Comparison of ENCODE assay signal across 26 mouse cellular contexts in the genomic region with DNA sequence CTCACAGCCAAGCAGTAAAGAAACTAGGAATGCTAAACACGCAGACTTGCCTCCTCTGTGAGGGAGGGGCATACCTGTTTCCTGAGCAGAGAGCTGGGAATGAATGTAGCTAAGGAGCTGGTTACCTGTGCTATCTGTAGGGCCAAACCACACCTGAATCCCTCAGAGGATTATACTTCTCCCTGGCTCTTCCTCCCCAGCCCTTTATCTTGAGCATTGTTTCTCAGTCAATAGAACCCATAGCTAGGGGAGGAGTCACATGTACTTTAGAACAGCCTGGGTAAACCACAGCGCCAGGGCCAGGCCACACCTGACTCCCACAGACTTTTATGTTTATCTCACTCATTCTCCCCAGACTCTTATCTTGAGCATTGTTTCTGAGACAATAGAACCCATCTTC. TPM values are rescaled to one million over a fixed set of nuclear protein-coding genes. Genes with fewer than 3 reads are reported as not detected.
A peak's percentile ranks its signal among the peaks of the same experiment; 100 is the strongest.
DNase-seq lines count a peak whose midpoint lies in the region; ATAC-seq and TF ChIP-seq lines count a peak whose summit lies in the region.
"Had no signal": no experiment of that assay in that cellular context is flagged by ENCODE, and none has a peak within 500 bp of the region (broad histone marks: within the 10 kb centered on the region; RNA-seq: fewer than 3 reads in every experiment).

No protein-coding gene starts in this region.

- H3K27me3 ChIP-seq in intestine, embryonic 16.5 days (replicated peaks; ENCODE audit: control insufficient read depth, insufficient read depth, low read length) = no peaks in the 10 kb centered on the region
- no peaks in the 10 kb centered on the region for H3K27me3 ChIP-seq in stomach, embryonic 16.5 days (ENCODE audit: control insufficient read depth, insufficient read depth, low read length)
- H3K27me3 ChIP-seq: embryonic facial prominence, embryonic 15.5 days; forebrain, embryonic 13.5 days; hindbrain, embryonic 12.5 days; limb, embryonic 12.5 days; liver, embryonic 15.5 days; midbrain, embryonic 15.5 days had no signal

- intact Hi-C loops in left cerebral cortex, adult 2 months (cut with DNase I) = no loop called here

- 35% methylated on average over 2 of the region's 2 CpGs for WGBS in intestine, embryonic 16.5 days
- WGBS in stomach, embryonic 16.5 days = 36% methylated on average over 2 of the region's 2 CpGs

- no peaks in the 10 kb centered on the region for H3K36me3 ChIP-seq in intestine, embryonic 16.5 days (ENCODE audit: control insufficient read depth, insufficient read depth, low read length)
- no peaks in the 10 kb centered on the region for H3K36me3 ChIP-seq in stomach, embryonic 16.5 days (ENCODE audit: control insufficient read depth, insufficient read depth, low read length)
- H3K36me3 ChIP-seq: embryonic facial prominence, embryonic 10.5 days; embryonic facial prominence, embryonic 15.5 days; heart, embryonic 10.5 days; hindbrain, embryonic 12.5 days; limb, embryonic 12.5 days; liver, embryonic 15.5 days; midbrain, embryonic 10.5 days; midbrain, embryonic 15.5 days had no signal

- H3K9me3 ChIP-seq in intestine, embryonic 16.5 days (ENCODE audit: control insufficient read depth, low read length) = no peaks in the 10 kb centered on the region
- 0 out of 2 replicates have a peak, but pooled peaks cover 3% of the 10 kb centered on the region for H3K9me3 ChIP-seq in stomach, embryonic 16.5 days (replicated peaks; ENCODE audit: control insufficient read depth, low read length)
- H3K9me3 ChIP-seq: embryonic facial prominence, embryonic 15.5 days; heart, embryonic 10.5 days; hindbrain, embryonic 12.5 days; limb, embryonic 12.5 days; liver, embryonic 15.5 days; midbrain, embryonic 15.5 days had no signal

- no peak overlapping the region for H3K4me3 ChIP-seq in intestine, embryonic 16.5 days (ENCODE audit: low read length)
- no peak overlapping the region for H3K4me3 ChIP-seq in stomach, embryonic 16.5 days (replicated peaks; ENCODE audit: low read length)
- no peak overlapping the region for H3K4me3 ChIP-seq in left cerebral cortex, adult 2 months
- H3K4me3 ChIP-seq: embryonic facial prominence, embryonic 10.5 days; embryonic facial prominence, embryonic 15.5 days; forebrain, embryonic 13.5 days; heart, embryonic 10.5 days; hindbrain, embryonic 12.5 days; limb, embryonic 12.5 days; liver, embryonic 15.5 days; midbrain, embryonic 10.5 days; midbrain, embryonic 15.5 days had no signal

- DNase-seq in thymus, postnatal 14 days = peak; percentile 12
- DNase-seq in thymus, postnatal 10 days (ENCODE audit: low spot score in 2 of 2) = no peak
- peak; percentile 20 for DNase-seq in ZHBTc4 (ENCODE audit: low read depth, low spot score)
- DNase-seq in left cerebral cortex, adult 2 months (ENCODE audit: extremely low spot score in 1 of 2, low spot score in 2 of 2) = no peak
- no peak for DNase-seq in layer of hippocampus, adult 9-11 months
- DNase-seq: adrenal gland, adult 8-10 months; cerebellum, adult 2 months; cerebellum, postnatal 25 days; gastrocnemius, postnatal 10 days; heart, postnatal 36 days; kidney, adult 8-10 months; lung, embryonic 14.5 days; right cerebral cortex, postnatal 25 days had no signal

- TF ChIP-seq CTCF in left cerebral cortex, adult 2 months (IDR thresholded peaks at IDR 0.05) = no peak

- no peak overlapping the region for H3K9ac ChIP-seq in intestine, embryonic 16.5 days (ENCODE audit: low read depth, low read length)
- no peak overlapping the region for H3K9ac ChIP-seq in stomach, embryonic 16.5 days (ENCODE audit: low read length)
- H3K9ac ChIP-seq: embryonic facial prominence, embryonic 15.5 days; forebrain, embryonic 13.5 days; hindbrain, embryonic 12.5 days; limb, embryonic 12.5 days; liver, embryonic 15.5 days; lung, embryonic 14.5 days; midbrain, embryonic 15.5 days had no signal

- H3K27ac ChIP-seq in intestine, embryonic 16.5 days (ENCODE audit: low read length) = no peak overlapping the region
- peak overlapping the region; percentile 46; the same call in 1 of the 2 replicates for H3K27ac ChIP-seq in stomach, embryonic 16.5 days (ENCODE audit: low read length)
- no peak overlapping the region for H3K27ac ChIP-seq in left cerebral cortex, adult 2 months
- H3K27ac ChIP-seq: embryonic facial prominence, embryonic 10.5 days; embryonic facial prominence, embryonic 15.5 days; forebrain, embryonic 13.5 days; heart, embryonic 10.5 days; hindbrain, embryonic 12.5 days; hindbrain, postnatal 0 days; kidney, postnatal 0 days; limb, embryonic 12.5 days; liver, embryonic 15.5 days; midbrain, embryonic 10.5 days; midbrain, embryonic 15.5 days had no signal

- no peak overlapping the region for H3K4me2 ChIP-seq in intestine, embryonic 16.5 days (ENCODE audit: low read depth, low read length)
- H3K4me2 ChIP-seq in stomach, embryonic 16.5 days (ENCODE audit: low read depth, low read length) = no peak overlapping the region
- H3K4me2 ChIP-seq: embryonic facial prominence, embryonic 15.5 days; forebrain, embryonic 13.5 days; hindbrain, embryonic 12.5 days; limb, embryonic 12.5 days; liver, embryonic 15.5 days; lung, embryonic 14.5 days; midbrain, embryonic 15.5 days had no signal

- ATAC-seq in intestine, embryonic 16.5 days = peak; percentile 77
- peak; percentile 75; the same call in 1 of the 2 replicates for ATAC-seq in stomach, embryonic 16.5 days (ENCODE audit: insufficient read depth, low FRiP score)
- ATAC-seq: forebrain, embryonic 13.5 days; hindbrain, postnatal 0 days; midbrain, embryonic 15.5 days had no signal

- 0 out of 2 replicates have a peak, but pooled peaks cover 3% of the 10 kb centered on the region for H3K4me1 ChIP-seq in intestine, embryonic 16.5 days (ENCODE audit: control insufficient read depth, insufficient read depth, low read length)
- peaks cover 3% of the 10 kb centered on the region; the same call in 1 of the 2 replicates for H3K4me1 ChIP-seq in stomach, embryonic 16.5 days (ENCODE audit: control insufficient read depth, insufficient read depth, low read length)
- H3K4me1 ChIP-seq: embryonic facial prominence, embryonic 15.5 days; heart, embryonic 10.5 days; limb, embryonic 12.5 days; liver, embryonic 15.5 days had no signal

RNA-seq across cellular contexts. Expression of a gene that starts 39.2 kb away (rescaled TPM):
- polyA plus RNA-seq in intestine, embryonic 16.5 days (2015; fragmentation: Nextera tagmentation; extraction: Ambion mirVana) = 57.7 and 63.0 TPM in 2 replicates
- 49.7 and 51.0 TPM in 2 replicates for polyA plus RNA-seq in stomach, embryonic 16.5 days (2015; fragmentation: Nextera tagmentation; extraction: Ambion mirVana)
- 10 to 100 TPM; 28.2 to 28.9 TPM for total RNA-seq in left cerebral cortex, adult 2 months (2021)

RNA-seq across cellular contexts. Expression of a gene that starts 59.8 kb away (rescaled TPM):
- 2.1 and 3.5 TPM in 2 replicates for polyA plus RNA-seq in intestine, embryonic 16.5 days (2015; fragmentation: Nextera tagmentation; extraction: Ambion mirVana)
- 6.0 and 6.9 TPM in 2 replicates for polyA plus RNA-seq in stomach, embryonic 16.5 days (2015; fragmentation: Nextera tagmentation; extraction: Ambion mirVana)
- 100 to 1,000 TPM; 232 to 236 TPM for total RNA-seq in left cerebral cortex, adult 2 months (2021)

Comparison
In these comparisons a context has a peak if more than half of its experiments do, and no peak if none do; other contexts are left out.
1. DNase-seq: peak in thymus, postnatal 14 days (single experiment) and ZHBTc4 (single experiment); none in thymus, postnatal 10 days (0 of 2), left cerebral cortex, adult 2 months (0 of 2) and layer of hippocampus, adult 9-11 months (single experiment).